Mouse (Mus musculus): ENCODE measurements at regions not wholly inside any gene's neighbourhood (a gene's known extent, or its start where the extent isn't known, plus 50 kb on each side); places are given as distances from the start of the nearest gene placed in this dataset.

DNA sequence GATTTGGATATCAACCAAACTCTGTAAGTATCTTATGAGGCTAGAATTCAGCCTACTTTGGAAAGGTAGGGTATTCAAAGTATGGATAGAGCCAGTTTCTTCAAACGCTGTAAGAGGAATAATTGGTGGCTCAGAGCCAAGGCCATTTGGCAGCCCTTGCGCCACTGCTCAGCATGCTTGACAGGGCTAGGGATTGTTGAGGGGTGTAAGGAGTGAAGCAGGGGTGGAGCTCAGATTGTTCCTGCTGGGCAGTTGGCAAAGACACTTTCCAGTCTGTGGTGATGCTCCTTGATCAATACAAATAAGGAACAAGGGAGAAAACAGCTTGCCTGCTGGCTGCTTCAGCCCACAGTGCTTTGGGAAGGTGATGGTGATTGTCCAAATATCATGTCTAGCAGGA, 181.9 kb downstream of the Kcna5 start:
- DNase-seq = peak; percentile 3

DNA sequence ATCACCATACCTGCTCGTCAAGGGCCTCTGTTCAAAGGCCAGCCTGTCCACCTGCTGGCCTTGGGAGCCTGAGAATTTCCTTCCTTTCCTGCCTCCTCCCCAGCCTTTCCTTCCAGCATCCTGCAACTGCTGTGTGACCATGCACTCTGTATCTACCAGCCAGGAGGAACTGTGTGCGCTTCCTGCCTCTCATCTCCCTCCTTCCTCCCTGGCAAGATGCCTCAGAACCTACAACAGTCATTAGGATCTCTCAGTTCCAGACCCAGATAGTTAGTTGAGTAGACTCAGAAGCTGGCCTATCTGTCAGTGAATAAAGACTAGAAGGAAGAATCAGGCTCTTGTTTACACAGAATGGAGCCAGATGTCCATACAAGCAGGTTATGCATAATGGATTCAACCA, 183.8 kb upstream of the Ntf3 start:
- no peak for DNase-seq

DNA sequence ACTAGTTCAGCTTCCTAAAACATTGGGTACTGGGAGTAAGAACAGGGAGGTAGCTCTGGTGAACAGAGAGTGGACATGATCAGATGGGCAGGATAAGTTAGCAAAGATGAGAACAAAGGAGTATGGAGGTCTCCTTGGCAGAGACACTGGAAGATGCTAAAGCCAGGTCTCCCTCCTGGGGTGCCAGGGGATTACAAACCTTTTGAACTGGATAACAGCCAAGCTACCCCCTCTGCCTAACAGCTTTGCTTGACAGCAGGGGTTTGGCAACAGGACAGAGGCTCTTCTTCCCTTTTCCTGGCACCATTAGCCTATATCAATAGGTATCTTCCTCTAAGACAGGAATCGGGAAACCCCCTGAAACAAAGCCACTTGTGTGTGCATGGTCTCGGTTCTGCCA, 183.2 kb upstream of the Ntf3 start:
- no peak for DNase-seq

DNA sequence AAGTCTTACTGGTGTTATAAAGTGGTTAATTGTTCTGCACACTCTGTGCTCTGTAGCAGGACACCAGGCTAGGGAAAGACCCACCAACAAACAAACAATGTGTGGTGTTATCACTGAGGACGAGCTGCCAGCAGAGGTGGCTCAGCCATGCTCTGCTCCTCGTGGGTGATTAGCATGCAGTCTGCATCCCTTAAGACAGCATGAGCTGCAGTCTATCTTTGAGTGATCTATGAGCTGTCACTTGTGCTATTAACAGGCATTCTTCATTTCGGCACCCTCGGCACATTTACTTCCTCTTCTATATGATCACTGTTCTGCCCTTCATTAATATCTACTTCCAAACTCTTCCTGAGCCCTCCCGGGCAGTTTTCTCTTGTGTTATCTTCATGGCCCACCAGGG, 178.5 kb upstream of the Ntf3 start:
- no peak for DNase-seq

DNA sequence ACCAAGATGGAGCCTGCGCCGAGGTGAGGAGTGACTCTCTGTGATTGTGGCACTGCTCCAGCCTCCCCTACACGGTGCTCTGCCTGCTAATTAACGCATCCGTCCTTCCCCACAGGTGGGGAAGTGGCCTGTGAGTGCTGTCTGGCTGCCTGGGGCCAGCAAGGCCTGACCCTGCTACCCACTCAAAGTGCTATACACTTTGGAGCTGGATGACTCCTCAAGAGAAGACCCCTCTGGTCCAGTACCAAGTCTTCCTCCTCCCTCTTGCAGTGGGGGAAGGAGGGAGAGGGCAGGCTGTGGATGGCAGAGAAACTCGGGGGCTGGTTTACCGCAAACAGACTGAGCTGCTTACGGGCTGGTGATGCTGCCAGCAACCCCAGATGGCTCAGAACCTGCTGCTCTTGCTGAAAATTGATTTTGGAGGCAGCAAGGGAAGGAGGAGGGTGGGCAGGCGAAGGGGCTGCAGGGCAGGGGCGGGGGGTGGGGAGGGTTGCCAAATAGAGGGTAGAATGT, 173.4 kb upstream of the Ntf3 start:
- DNase-seq = no peak

DNA sequence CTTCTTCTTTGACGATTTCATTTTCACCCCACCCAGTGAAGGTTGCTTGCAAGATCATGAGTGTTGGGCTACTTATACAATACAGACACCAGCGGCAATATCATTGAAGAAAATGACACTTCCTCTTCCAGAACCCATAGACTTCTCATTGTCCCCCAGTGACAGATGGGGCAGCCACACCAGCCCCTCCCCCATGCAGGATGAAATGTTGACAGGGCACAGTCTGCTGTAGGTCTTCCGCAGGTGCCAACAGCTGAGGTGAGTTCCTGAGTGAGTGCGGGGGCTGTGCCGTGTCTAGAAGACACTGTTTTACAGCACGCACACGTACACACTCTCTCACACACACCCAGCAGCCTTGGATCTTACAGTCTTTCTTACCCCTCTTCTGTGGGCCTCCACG, 171.0 kb upstream of the Ntf3 start:
- DNase-seq = no peak

DNA sequence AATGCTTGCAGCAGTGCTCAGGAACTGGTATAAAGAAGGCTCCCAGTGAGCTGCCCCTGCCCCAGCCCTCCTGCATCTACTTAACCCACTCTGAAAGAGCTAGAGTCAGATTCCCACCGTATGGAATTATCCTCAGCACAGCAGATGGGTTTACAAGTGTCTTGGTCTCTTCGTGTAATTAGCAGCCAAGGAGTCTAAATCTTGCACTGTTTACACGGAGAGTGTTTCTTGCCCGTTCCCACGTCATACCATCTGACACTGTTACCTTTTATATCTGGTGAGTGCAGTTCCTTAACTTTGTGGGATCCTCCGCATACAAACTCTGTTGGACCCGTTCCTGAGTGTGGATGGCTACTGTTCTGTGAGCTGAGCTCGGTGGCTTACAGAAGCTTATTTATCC, 167.5 kb upstream of the Ntf3 start:
- DNase-seq = no peak

DNA sequence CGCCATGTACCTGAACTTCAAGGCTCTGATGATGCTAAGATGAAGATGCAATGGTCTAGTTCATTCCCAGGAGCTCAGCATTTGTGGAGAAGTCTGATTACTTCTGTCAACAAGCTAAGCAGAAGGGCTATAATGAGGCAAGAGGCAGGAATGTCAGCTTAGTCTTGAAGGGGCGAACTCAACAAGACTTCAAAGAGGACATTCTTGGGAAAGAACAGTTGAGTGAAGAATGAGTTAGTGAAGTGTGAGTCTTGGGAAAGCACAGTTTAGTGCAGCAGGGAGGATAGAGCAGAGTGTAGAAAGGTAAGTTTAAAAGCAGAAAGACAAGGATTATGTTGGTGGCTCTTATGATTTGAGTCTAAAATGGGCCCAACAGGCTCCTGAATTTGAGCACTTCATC, 160.5 kb upstream of the Ntf3 start:
- DNase-seq = no peak

DNA sequence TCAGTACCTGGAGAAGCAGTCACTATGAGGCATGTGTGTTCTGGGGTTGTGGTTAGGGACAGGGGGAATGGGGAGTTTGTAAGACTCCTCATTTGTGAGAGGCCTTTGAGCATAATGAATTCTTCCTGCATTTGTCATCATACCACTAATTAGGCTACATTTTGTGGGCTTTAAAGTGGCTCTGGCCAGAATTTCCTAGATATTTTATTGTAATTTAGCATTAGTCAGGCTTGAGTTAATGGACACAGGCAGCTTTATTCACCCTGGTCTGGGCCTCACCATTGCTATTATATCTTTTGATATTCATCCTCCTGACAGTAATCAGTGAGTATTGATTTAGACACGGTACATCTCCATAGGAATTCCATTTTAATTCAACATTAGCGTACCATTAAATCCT, 151.8 kb upstream of the Ntf3 start:
- no peak for DNase-seq

DNA sequence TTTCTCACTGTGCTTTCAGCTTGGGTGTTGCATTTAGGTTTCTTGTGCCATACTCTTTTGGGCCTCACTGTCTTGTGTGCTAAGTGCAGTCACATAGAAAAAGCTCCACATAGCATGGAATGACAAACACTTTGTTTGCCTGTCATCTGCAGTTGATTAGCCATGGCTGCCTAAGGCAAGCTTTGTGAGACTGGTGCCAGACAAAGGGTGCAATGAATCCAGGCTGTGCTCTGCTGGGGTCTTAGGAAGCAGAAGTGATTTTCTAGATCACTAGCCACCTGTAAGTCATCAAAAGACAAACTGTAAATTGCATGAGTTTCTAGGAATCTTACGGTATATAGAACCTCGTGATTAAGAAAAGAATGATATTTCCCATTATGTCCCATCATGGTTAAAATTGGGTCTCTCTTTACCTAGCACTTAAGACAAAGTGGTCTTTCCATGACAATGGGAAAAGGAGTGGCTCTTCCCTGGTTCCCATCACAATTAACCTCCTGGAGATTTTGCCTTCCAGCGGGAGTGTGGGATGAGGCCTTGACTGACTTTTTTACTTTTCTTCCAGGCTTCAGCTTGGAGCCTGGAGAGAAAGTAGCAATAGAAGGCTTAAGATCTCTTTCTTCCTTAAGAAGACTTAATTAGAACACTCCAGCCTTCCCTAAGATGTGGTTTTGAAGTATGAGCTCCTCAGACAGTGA, 144.2 kb upstream of the Ntf3 start:
- DNase-seq = no peak

DNA sequence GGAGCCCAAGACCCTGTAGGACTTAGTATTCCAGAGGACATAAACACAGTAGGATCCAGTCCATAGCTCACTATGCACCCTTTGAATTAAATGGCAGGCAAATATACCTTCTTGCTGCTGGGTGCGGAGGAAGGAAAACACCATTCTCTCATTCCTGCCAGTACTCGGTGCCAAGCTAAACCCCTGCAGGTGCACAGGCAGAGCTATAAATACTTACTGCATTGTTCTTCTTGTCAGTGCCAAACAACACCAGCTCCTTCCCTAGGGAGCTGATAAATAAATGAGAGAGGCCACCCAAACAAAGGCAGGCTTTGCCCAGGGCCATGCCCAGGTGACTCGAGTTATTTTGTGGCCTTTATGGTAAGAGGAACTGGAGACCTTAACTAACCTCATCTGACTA, 136.4 kb upstream of the Ntf3 start:
- no peak for DNase-seq

DNA sequence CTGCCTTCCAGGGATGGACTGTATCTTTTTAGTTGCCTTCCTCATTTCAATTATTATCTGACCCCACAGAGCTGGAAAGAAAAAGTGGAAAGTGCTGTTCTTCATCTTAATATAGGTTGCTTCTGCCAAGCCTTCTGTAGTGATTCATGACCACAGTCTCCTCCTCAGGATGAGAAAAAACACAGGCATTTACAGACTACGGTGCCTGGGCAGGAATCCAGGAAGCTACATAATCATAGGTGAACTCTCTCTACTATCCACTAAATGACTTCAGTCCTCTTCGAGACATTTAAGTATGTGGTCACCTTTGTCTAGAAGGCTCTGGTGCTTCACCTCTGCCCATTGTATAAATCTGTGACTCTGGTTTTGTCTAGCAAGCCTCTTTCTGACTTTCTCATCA, 124.9 kb upstream of the Ntf3 start:
- no peak for DNase-seq

DNA sequence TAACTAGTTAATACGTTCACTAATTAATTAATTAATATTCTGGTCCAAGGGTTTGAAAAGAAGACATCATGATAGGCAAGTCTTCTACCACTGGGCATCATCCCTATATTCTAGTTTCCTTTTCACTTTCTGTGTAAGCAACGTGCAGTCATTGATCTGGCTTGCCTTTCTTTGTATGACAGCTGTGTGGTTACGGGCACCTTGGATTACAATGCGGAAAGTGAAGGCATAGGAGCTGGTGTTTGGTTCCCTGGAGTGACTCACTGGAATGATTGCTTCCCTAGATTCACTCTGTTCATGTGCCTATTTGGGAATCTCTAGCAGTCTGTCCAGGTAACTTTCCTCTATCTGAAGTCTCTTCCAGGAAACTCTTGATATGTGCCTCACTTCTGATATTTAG, 120.5 kb upstream of the Ntf3 start:
- no peak for DNase-seq

DNA sequence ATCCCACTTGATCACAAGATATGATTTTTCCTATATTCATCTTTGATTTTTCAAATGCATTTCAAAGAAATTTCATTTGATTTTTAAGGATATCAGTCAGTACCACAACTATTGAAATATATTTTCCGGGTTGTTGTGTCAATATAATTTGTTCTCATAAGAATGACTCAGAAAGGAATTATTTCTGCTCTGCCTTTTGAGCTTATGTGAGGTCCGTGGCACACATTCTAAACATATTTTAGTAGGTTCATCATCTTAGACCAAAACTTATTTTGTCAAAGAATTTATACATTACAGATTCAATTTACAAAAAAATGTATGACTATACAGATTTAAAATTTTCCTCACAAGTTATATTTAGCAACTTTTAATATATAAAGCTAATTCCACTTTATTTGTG, 119.5 kb upstream of the Ntf3 start:
- no peak for DNase-seq

DNA sequence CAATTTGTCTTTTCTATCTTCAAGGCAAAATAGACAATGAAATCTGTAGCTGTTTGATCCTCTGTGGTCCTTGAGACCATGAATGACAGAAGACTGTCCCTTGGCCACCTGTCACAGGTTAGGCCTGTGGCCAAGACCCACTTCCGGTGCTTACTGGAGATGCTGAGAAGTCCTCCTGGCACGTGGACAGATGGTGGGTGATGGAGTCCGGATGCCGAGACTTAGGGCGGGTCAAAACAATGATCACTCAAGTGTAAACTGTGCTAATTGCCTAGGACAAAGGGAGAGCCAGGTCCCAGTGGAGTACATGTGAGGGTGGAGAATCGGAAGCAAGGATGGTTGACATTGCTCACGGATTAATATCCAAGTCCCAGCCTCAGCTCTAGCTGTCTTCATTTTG, 117.7 kb upstream of the Ntf3 start:
- DNase-seq = no peak

DNA sequence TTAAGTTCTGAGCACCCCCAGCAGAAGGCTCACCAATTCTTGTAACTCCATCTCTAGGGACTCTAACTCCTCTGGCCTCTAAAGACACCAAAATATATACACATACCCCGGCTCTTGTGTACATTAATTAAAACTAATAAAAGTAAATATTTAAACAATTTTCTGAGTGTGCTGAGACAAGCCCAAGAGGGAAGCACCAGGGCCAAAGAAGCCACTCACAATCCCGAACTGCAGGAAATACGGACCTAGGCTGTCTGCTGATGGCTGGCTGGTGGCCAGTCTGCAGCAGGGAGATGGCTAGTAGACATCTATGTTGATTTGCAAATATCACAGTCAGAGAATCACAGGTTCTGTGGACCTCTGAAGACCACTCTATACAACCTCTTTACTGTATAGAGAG, 113.6 kb upstream of the Ntf3 start:
- no peak for DNase-seq

DNA sequence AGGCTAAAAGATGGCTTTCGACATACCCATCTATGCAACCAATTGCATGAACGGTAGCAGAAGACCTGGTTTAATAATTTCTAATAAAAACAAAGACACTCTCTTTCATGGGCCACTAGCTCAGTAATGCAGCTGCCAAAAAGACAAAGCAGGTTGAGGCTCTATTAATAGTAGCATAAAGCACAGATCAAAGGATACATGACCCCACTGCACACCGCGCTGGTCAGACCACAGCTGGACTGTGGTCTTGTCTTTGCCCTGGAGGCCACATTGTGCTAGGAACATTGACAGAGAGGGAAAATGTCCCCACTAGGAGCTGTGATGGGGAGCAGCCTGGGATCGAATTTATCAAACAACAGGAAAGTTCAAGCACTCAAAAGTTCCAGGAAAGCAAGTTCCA, 79.3 kb upstream of the Ntf3 start:
- DNase-seq = no peak

DNA sequence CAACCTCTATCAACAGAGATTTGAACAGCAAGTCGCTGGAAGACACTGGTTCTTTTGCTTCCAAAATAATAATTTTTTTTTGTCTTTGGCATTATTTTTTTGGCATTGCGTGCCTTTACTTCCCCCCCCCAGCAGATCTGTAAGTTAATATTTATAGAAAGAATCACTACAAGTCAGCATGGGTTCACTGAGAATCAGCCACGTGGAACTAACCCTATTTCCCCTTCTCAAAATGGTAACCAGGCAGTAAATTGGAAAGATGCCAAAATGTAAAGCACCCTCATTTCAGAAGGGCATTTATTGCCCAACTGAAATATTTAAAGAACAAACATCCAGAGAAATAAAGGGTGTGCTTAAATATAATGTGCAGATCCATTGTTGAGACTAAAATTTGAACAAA, 78.7 kb upstream of the Ntf3 start:
- no peak for DNase-seq

DNA sequence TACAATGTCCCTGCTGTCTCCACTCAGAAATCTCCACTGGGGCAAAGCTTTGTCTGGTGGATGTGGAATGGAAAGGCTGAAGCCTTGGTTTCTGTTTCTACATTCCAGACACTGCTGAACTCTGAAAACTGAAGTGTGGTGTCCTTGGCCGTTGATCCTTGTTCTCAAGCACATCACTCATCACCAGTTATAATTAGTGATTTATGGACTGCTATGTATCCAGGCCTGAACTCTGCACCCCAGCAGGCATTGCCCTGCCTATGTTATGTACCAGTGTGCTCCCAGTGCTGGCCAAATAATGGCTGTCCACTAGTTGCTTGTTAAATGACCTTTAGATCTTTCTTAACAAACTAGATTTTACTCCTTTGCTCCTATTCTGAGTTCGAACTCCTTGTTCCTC, 75.6 kb upstream of the Ntf3 start:
- no peak for DNase-seq

DNA sequence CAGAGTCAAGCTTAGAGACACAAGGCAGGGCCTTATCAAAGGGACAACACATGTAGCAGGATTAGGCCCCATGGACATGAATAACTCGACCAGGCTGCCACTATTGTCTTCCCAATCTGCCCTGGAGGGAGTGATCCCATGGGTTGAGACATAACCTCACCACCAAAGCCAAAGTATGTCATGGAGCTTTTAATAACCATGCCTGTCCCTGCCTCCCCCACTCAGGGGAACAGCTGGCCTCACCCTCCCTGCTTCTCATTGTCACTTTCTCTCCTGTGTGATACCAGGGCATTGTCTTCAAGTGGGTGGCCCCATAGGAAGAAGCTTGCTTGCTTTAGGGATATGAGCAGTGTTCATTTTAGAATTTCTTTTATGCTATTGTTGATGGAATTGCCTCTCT, 73.5 kb upstream of the Ntf3 start:
- DNase-seq = no peak
